Mouse (Mus musculus) midbrain, embryonic 12.5 days (tissue): ENCODE data around the gene Myf6. TPM values are rescaled to one million over a fixed set of nuclear protein-coding genes. Genes with fewer than 3 reads are reported as not detected.

Experiments used
- ATAC-seq: fragments of 200-750 bp; cut with Nextera tagmentation; 2 replicates; pipeline ENCODE4 v1.8.0; 2017; ENCODE audit warnings: low read depth, moderate TSS enrichment, moderate library complexity; ENCODE audit not compliant: low FRiP score
- H3K27ac ChIP-seq: fragments of 300-500 bp; sonication (generic); replicated peaks from 2 replicates; pipeline ENCODE4 v1.5.1; 2016; ENCODE audit warnings: mild to moderate bottlenecking
- H3K27me3 ChIP-seq: fragments of 300-500 bp; sonication (generic); 2 replicates; pipeline ENCODE4 v1.6.1; 2016; ENCODE audit warnings: mild to moderate bottlenecking
- H3K36me3 ChIP-seq: fragments of 300-500 bp; sonication (generic); 2 replicates; pipeline ENCODE4 v1.6.1; 2016
- H3K4me1 ChIP-seq: fragments of 300-500 bp; sonication (generic); 2 replicates; pipeline ENCODE4 v1.6.1; 2016
- H3K4me2 ChIP-seq: fragments of 300-500 bp; sonication (generic); replicated peaks from 2 replicates; pipeline ENCODE4 v1.6.1; 2016; ENCODE audit warnings: mild to moderate bottlenecking, moderate library complexity
- H3K4me3 ChIP-seq: fragments of 300-500 bp; sonication (generic); 2 replicates; pipeline ENCODE4 v1.5.1; 2016; ENCODE audit warnings: mild to moderate bottlenecking
- H3K9ac ChIP-seq: fragments of 300-500 bp; sonication (generic); replicated peaks from 2 replicates; pipeline ENCODE4 v1.6.1; 2016; ENCODE audit warnings: mild to moderate bottlenecking, moderate library complexity
- H3K9me3 ChIP-seq: fragments of 300-500 bp; sonication (generic); 2 replicates; pipeline ENCODE4 v1.6.1; 2016; ENCODE audit warnings: mild to moderate bottlenecking
- WGBS: fragments of 180-500 bp; shearing (Covaris S2); methylation state at CpG from one replicate; pipeline ENCODE4 v1.1.7; 2016; 5-methylcytosine and 5-hydroxymethylcytosine counted together
- polyA plus RNA-seq: library from polyadenylated mRNA; unstranded; fragments of >200 nt; fragmentation: Nextera tagmentation; extraction: Ambion mirVana; gene quantifications from 2 replicates; pipeline ENCODE4 v1.2.1, GENCODE M21; 2016

Gene Myf6
- polyA plus RNA-seq, 1 experiment from 2014 or later, result not detected

GRCm38 (mm10) chr10:107492867-107493579 lies 1.5 kb downstream of the Myf6 start:
- Histone ChIP-seq H3K9me3 (no peaks in the 10 kb centered on the region), H3K27ac (no peak overlapping the region), H3K27me3 (peaks cover 13% of the 10 kb centered on the region; the same call in 1 of the 2 replicates), H3K4me3 (peak overlapping the region; percentile 25), H3K4me1 (peaks cover 11% of the 10 kb centered on the region), H3K9ac (no peak overlapping the region), H3K4me2 (peak overlapping the region; percentile 47), H3K36me3 (no peaks in the 10 kb centered on the region)
- 41% methylated on average over 18 of the region's 18 CpGs for WGBS
- peak; percentile 53 for ATAC-seq

DNA sequence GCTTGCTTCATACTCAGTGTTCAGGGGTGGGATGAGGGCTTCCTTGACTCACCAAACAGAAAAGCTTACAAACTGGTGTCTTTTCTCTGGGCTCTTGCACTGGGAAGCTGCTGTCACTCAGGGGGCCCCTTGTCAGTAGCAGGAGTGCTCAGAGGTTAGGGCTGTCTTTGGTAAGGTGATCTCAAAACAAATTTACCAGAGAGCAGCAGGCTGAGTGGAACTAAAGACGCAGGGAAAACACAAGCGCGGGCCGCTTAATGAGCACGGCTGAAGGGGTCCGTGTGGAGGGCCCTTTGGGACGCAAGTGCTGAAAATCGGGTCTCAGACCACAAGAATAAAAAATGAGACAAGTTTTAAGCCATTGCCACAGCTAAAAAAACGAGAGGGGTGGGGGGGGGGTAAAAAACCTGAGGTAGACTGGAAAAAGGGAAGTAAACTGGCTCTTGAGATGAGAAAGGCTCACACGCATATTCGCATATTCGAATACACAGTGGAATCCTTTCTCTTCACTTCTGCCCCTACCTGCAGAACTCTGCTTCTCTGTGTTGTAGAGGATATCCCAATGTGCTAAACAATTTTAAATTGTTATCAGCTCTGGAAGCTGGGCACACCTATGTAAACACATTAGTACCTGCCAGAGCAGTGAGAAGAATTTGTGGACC lies 5.8 kb downstream of the Myf6 start:
- Histone ChIP-seq H3K36me3 (no peaks in the 10 kb centered on the region), H3K9me3 (no peaks in the 10 kb centered on the region), H3K27me3 (peaks cover 3% of the 10 kb centered on the region; the same call in 1 of the 2 replicates), H3K27ac (no peak overlapping the region), H3K4me2 (no peak overlapping the region; the same call in 1 of the 2 replicates), H3K4me3 (no peak overlapping the region), H3K9ac (no peak overlapping the region), H3K4me1 (peaks cover 8% of the 10 kb centered on the region)
- peak; percentile 8; the same call in 1 of the 2 replicates for ATAC-seq
- WGBS, result 30% methylated on average over 12 of the region's 12 CpGs

DNA sequence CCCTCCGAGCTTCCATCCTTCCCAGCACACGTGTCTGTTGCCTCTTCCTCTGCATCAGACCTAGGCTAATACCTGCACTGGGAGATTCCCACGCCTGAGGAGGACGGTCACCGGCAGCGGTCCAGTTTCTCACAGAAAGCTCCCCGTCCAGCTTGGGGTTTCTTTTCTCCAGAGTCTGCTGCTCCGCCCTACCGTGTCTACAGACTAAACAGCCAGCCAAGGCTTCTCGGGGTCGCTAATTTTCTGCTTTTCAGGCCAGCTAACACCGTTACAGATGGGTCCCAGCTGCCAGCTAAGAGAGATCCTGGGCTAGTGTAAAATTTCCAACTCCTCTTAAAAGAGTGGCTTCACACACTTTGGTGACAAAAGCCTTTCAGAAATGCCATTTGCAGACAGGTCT lies 7.8 kb downstream of the Myf6 start:
- Histone ChIP-seq H3K36me3 (no peaks in the 10 kb centered on the region), H3K9me3 (no peaks in the 10 kb centered on the region), H3K27me3 (no peaks in the 10 kb centered on the region), H3K9ac (no peak overlapping the region), H3K4me2 (no peak overlapping the region), H3K27ac (no peak overlapping the region), H3K4me3 (no peak overlapping the region), H3K4me1 (no peaks in the 10 kb centered on the region; the same call in 1 of the 2 replicates)
- ATAC-seq, result no peak
- WGBS, result 76% methylated on average over 12 of the region's 12 CpGs

GRCm38 (mm10) chr10:107485870-107486269 lies 8.7 kb downstream of the Myf6 start, which contains the start of gene Myf5:
Myf5 (minus strand) TSS chr10:107486134.
- no peaks in the 10 kb centered on the region; the same call in 1 of the 2 replicates for H3K4me1 ChIP-seq
- no peak for ATAC-seq
- H3K27ac ChIP-seq, result no peak within 1 kb of the TSS

GRCm38 (mm10) chr10:107484050-107484449 lies 10.5 kb downstream of the Myf6 start:
- no peak overlapping the region for H3K4me3 ChIP-seq
- no peak overlapping the region for H3K9ac ChIP-seq
- 74% methylated on average over 10 of the region's 10 CpGs for WGBS
- no peaks in the 10 kb centered on the region; the same call in 1 of the 2 replicates for H3K4me1 ChIP-seq
- H3K36me3 ChIP-seq, result no peaks in the 10 kb centered on the region
- H3K27ac ChIP-seq, result no peak overlapping the region
- H3K27me3 ChIP-seq, result no peaks in the 10 kb centered on the region
- H3K4me2 ChIP-seq, result no peak overlapping the region
- ATAC-seq, result no peak
- H3K9me3 ChIP-seq, result no peaks in the 10 kb centered on the region

More at GRCm38 (mm10) chr10:107485870-107486269, 8.7 kb downstream of the Myf6 start, which contains the start of gene Myf5:
- no peaks in the 10 kb centered on the region for H3K27me3 ChIP-seq
- no peaks in the 10 kb centered on the region for H3K9me3 ChIP-seq
- WGBS, result 76% methylated on average over 8 of the region's 8 CpGs
- H3K4me3 ChIP-seq, result no peak within 1 kb of the TSS
- no peak within 1 kb of the TSS for H3K4me2 ChIP-seq
- H3K36me3 ChIP-seq, result no peaks in the 10 kb centered on the region
- H3K9ac ChIP-seq, result no peak within 1 kb of the TSS

GRCm38 (mm10) chr10:107473497-107473896 lies 21.0 kb downstream of the Myf6 start:
- 43% methylated on average over 2 of the region's 2 CpGs for WGBS
- H3K36me3 ChIP-seq, result no peaks in the 10 kb centered on the region
- no peak for ATAC-seq

GRCm38 (mm10) chr10:107471712-107472111 lies 22.8 kb downstream of the Myf6 start:
- no peaks in the 10 kb centered on the region for H3K36me3 ChIP-seq
- 65% methylated on average over 5 of the region's 5 CpGs for WGBS
- no peak overlapping the region for H3K27ac ChIP-seq
- H3K9me3 ChIP-seq, result no peaks in the 10 kb centered on the region
- H3K4me3 ChIP-seq, result no peak overlapping the region
- no peaks in the 10 kb centered on the region for H3K27me3 ChIP-seq
- H3K9ac ChIP-seq, result no peak overlapping the region
- ATAC-seq, result peak; percentile 23; the same call in 1 of the 2 replicates
- H3K4me1 ChIP-seq, result no peaks in the 10 kb centered on the region
- no peak overlapping the region for H3K4me2 ChIP-seq

More at GRCm38 (mm10) chr10:107473497-107473896, 21.0 kb downstream of the Myf6 start:
- H3K9ac ChIP-seq, result no peak overlapping the region
- H3K27me3 ChIP-seq, result no peaks in the 10 kb centered on the region
- H3K9me3 ChIP-seq, result no peaks in the 10 kb centered on the region
- H3K4me2 ChIP-seq, result no peak overlapping the region
- no peaks in the 10 kb centered on the region for H3K4me1 ChIP-seq
- H3K4me3 ChIP-seq, result no peak overlapping the region
- H3K27ac ChIP-seq, result no peak overlapping the region

DNA sequence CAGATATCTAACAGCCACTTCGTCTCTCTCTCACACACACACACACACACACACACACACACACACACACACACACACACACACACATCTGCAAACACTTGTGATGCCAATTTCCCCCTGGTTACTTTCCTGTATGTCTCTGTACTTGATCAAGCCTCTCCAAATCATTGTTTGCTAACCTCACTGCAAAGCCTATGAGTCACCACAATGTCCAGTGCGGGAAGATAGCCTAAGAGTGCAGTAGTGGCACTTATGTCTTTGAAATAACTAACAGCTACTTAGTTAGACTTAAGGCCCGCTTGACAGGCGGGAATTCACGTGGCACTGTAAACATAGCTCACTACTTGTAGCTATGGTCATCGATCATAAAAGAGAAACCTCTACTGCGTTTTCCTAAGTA lies 26.7 kb downstream of the Myf6 start:
- 86% methylated on average over 7 of the region's 7 CpGs for WGBS
- Histone ChIP-seq H3K4me2 (no peak overlapping the region), H3K4me1 (no peaks in the 10 kb centered on the region), H3K27me3 (no peaks in the 10 kb centered on the region), H3K9ac (no peak overlapping the region), H3K36me3 (no peaks in the 10 kb centered on the region), H3K4me3 (no peak overlapping the region), H3K27ac (no peak overlapping the region), H3K9me3 (no peaks in the 10 kb centered on the region)
- ATAC-seq, result no peak

DNA sequence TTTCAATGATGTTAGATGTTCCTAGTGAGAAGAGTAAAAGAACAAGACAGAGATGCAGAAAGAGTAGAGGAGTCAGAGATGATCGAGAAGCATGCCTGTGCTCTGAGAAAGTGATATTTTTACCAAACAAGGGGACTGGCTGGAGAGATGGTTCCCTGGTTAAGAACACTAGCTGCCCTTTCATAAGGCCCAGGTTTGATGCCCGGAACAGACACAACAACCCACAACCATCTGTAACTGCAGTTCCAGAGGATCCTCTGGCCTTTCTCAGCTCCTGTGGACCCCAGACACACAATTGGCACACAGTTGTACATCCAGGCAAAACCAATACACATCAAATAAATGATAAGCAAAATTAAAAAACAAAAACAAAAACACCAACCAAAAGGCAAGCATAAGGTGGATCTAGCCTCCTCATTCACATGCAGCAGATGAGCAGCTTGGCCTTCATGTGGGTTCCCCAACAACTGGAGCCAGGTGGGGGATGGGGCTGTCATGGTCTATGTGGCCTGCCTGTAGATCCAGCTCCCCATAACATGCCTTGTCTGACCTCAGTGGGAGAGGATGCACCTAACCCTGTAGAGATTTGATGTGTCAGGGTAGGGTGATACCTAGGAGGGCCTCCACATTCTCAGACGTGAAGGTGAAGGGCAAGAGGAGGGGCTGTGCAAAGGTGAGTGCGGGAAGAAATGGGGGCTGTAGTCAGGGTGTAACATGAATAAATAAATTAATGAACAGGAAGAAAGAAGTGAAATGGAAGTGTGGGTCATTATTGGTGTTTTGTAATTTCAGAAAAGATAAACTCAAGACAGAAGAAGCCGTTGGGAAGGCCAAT lies 44.8 kb downstream of the Myf6 start:
- H3K36me3 ChIP-seq, result no peaks in the 10 kb centered on the region
- no peak overlapping the region for H3K4me3 ChIP-seq
- no peak overlapping the region for H3K27ac ChIP-seq
- no peak overlapping the region for H3K9ac ChIP-seq
- no peaks in the 10 kb centered on the region for H3K4me1 ChIP-seq
- no peak for ATAC-seq
- H3K27me3 ChIP-seq, result no peaks in the 10 kb centered on the region
- H3K4me2 ChIP-seq, result no peak overlapping the region
- no peaks in the 10 kb centered on the region for H3K9me3 ChIP-seq
- WGBS, result 88% methylated on average over 5 of the region's 5 CpGs
